Mouse (Mus musculus): ENCODE measurements around the gene Ldlrad3. TPM values are rescaled to one million over a fixed set of nuclear protein-coding genes. Genes with fewer than 3 reads are reported as not detected.

Ldlrad3 gene
- polyA plus RNA-seq, 1 experiment from 2014 or later: 4.6 TPM

GRCm38 (mm10) chr2:102087787-102088186 is 98.4 kb downstream of the Ldlrad3 start:
- peak overlapping the region; percentile 34; the same call in 1 of the 2 replicates for H3K27ac ChIP-seq (ENCODE audit: low read depth)
- no peak overlapping the region for H3K4me3 ChIP-seq (ENCODE audit: low read depth, low read length)
- no peak overlapping the region for H3K9ac ChIP-seq (replicated peaks)
- DNase-seq: no peak
- peak; percentile 71 for ATAC-seq
- no peaks in the 10 kb centered on the region for H3K27me3 ChIP-seq (ENCODE audit: insufficient read depth, low read length)
- 64% methylated on average over 5 of the region's 5 CpGs for WGBS (ENCODE audit: insufficient replicate concordance)
- H3K4me2 ChIP-seq (ENCODE audit: low read depth, low read length): no peak overlapping the region
- H3K36me3 ChIP-seq (replicated peaks; ENCODE audit: insufficient read depth, low read length): no peaks in the 10 kb centered on the region
- no peaks in the 10 kb centered on the region for H3K9me3 ChIP-seq (ENCODE audit: low read length)
- H3K4me1 ChIP-seq (ENCODE audit: insufficient read depth): no peaks in the 10 kb centered on the region
- no peak for TF ChIP-seq EP300 (IDR thresholded peaks at IDR 0.05; ENCODE audit: low read depth)
- no peak for TF ChIP-seq CTCF (IDR thresholded peaks at IDR 0.05; ENCODE audit: low read depth)

GRCm38 (mm10) chr2:102086583-102086982 is 99.6 kb downstream of the Ldlrad3 start:
- Histone ChIP-seq H3K36me3 (replicated peaks; ENCODE audit: insufficient read depth, low read length) (no peaks in the 10 kb centered on the region), H3K4me1 (ENCODE audit: insufficient read depth) (no peaks in the 10 kb centered on the region), H3K4me2 (ENCODE audit: low read depth, low read length) (no peak overlapping the region), H3K9ac (replicated peaks) (no peak overlapping the region), H3K9me3 (ENCODE audit: low read length) (peaks cover 2% of the 10 kb centered on the region; the same call in 1 of the 2 replicates), H3K4me3 (ENCODE audit: low read depth, low read length) (no peak overlapping the region), H3K27ac (ENCODE audit: low read depth) (no peak overlapping the region), H3K27me3 (ENCODE audit: insufficient read depth, low read length) (no peaks in the 10 kb centered on the region)
- WGBS (ENCODE audit: insufficient replicate concordance): 94% methylated on average over 23 of the region's 23 CpGs
- no peak for TF ChIP-seq CTCF (IDR thresholded peaks at IDR 0.05; ENCODE audit: low read depth)
- DNase-seq (no peak), ATAC-seq (no peak)

- H3K4me3 ChIP-seq (ENCODE audit: low read depth, low read length): no peak overlapping the region
- H3K9me3 ChIP-seq (ENCODE audit: low read length): peaks cover 4% of the 10 kb centered on the region; the same call in 1 of the 2 replicates
- no peak overlapping the region for H3K9ac ChIP-seq (replicated peaks)
- no peaks in the 10 kb centered on the region for H3K36me3 ChIP-seq (replicated peaks; ENCODE audit: insufficient read depth, low read length)
- H3K4me2 ChIP-seq (ENCODE audit: low read depth, low read length): no peak overlapping the region
- no peak for DNase-seq
- no peak for ATAC-seq
- no peak overlapping the region for H3K27ac ChIP-seq (ENCODE audit: low read depth)
- H3K27me3 ChIP-seq (ENCODE audit: insufficient read depth, low read length): no peaks in the 10 kb centered on the region
- H3K4me1 ChIP-seq (ENCODE audit: insufficient read depth): no peaks in the 10 kb centered on the region
- no peak for TF ChIP-seq EP300 (IDR thresholded peaks at IDR 0.05; ENCODE audit: low read depth)
- no peak for TF ChIP-seq CTCF (IDR thresholded peaks at IDR 0.05; ENCODE audit: low read depth)
Observed at GRCm38 (mm10) chr2:102082782-102083181, 103.4 kb downstream of the Ldlrad3 start.

GRCm38 (mm10) chr2:102077554-102077953 is 108.6 kb downstream of the Ldlrad3 start:
- DNase-seq (peak; percentile 65), ATAC-seq (no peak)
- no peak overlapping the region for H3K4me2 ChIP-seq (ENCODE audit: low read depth, low read length)
- H3K4me3 ChIP-seq (ENCODE audit: low read depth, low read length): no peak overlapping the region
- no peak overlapping the region for H3K9ac ChIP-seq (replicated peaks)
- WGBS (ENCODE audit: insufficient replicate concordance): 49% methylated on average over 4 of the region's 4 CpGs
- H3K36me3 ChIP-seq (replicated peaks; ENCODE audit: insufficient read depth, low read length): no peaks in the 10 kb centered on the region
- peak; percentile 80 for TF ChIP-seq CTCF (IDR thresholded peaks at IDR 0.05; ENCODE audit: low read depth)
- TF ChIP-seq EP300 (IDR thresholded peaks at IDR 0.05; ENCODE audit: low read depth): no peak
- H3K27me3 ChIP-seq (ENCODE audit: insufficient read depth, low read length): no peaks in the 10 kb centered on the region
- peaks cover 4% of the 10 kb centered on the region; the same call in 1 of the 2 replicates for H3K9me3 ChIP-seq (ENCODE audit: low read length)
- H3K4me1 ChIP-seq (ENCODE audit: insufficient read depth): no peaks in the 10 kb centered on the region
- no peak overlapping the region for H3K27ac ChIP-seq (ENCODE audit: low read depth)

- no peaks in the 10 kb centered on the region for H3K4me1 ChIP-seq (ENCODE audit: insufficient read depth)
- 77% methylated on average over 6 of the region's 6 CpGs for WGBS (ENCODE audit: insufficient replicate concordance)
- no peaks in the 10 kb centered on the region for H3K9me3 ChIP-seq (ENCODE audit: low read length)
- no peak overlapping the region for H3K27ac ChIP-seq (ENCODE audit: low read depth)
- no peak overlapping the region for H3K9ac ChIP-seq (replicated peaks)
- DNase-seq (no peak), ATAC-seq (no peak)
- H3K4me3 ChIP-seq (ENCODE audit: low read depth, low read length): no peak overlapping the region
- no peaks in the 10 kb centered on the region for H3K36me3 ChIP-seq (replicated peaks; ENCODE audit: insufficient read depth, low read length)
- H3K27me3 ChIP-seq (ENCODE audit: insufficient read depth, low read length): no peaks in the 10 kb centered on the region
- TF ChIP-seq CTCF (IDR thresholded peaks at IDR 0.05; ENCODE audit: low read depth) (no peak), EP300 (IDR thresholded peaks at IDR 0.05; ENCODE audit: low read depth) (no peak)
- no peak overlapping the region for H3K4me2 ChIP-seq (ENCODE audit: low read depth, low read length)
Observed at GRCm38 (mm10) chr2:102076237-102076636, 109.9 kb downstream of the Ldlrad3 start.

- no peak overlapping the region for H3K4me2 ChIP-seq (ENCODE audit: low read depth, low read length)
- DNase-seq (no peak), ATAC-seq (no peak)
- 88% methylated on average over 6 of the region's 6 CpGs for WGBS (ENCODE audit: insufficient replicate concordance)
- H3K27ac ChIP-seq (ENCODE audit: low read depth): no peak overlapping the region
- no peaks in the 10 kb centered on the region for H3K4me1 ChIP-seq (ENCODE audit: insufficient read depth)
- H3K27me3 ChIP-seq (ENCODE audit: insufficient read depth, low read length): no peaks in the 10 kb centered on the region
- no peaks in the 10 kb centered on the region for H3K36me3 ChIP-seq (replicated peaks; ENCODE audit: insufficient read depth, low read length)
- no peak overlapping the region for H3K4me3 ChIP-seq (ENCODE audit: low read depth, low read length)
- H3K9ac ChIP-seq (replicated peaks): no peak overlapping the region
- no peaks in the 10 kb centered on the region for H3K9me3 ChIP-seq (ENCODE audit: low read length)
- no peak for TF ChIP-seq EP300 (IDR thresholded peaks at IDR 0.05; ENCODE audit: low read depth)
- TF ChIP-seq CTCF (IDR thresholded peaks at IDR 0.05; ENCODE audit: low read depth): no peak
Observed at GRCm38 (mm10) chr2:102073266-102074037, 112.7 kb downstream of the Ldlrad3 start.

All from liver, postnatal 0 days (tissue).